Mouse (Mus musculus): ENCODE results near the gene Vmn1r212.
"Not testable (repeated sequence)": the region's sequence is repeated elsewhere in the genome, so short reads cannot be mapped to it uniquely, and the experiment has no call there.

Gene Vmn1r212

GRCm38 (mm10) chr13:22884105-22884504 lies at the start of gene Vmn1r212:
Gene Vmn1r212 (minus strand): TSS chr13:22884205.
- DNase-seq = no peak

- DNase-seq = no peak
Observed at GRCm38 (mm10) chr13:22879257-22879656, 4.7 kb downstream of the Vmn1r212 start.

GRCm38 (mm10) chr13:22857461-22857860 lies 26.5 kb downstream of the Vmn1r212 start, which contains the start of gene Vmn1r211:
Gene Vmn1r211 (minus strand): TSS chr13:22857561.
- DNase-seq = no peak

- DNase-seq = no peak
Observed at GRCm38 (mm10) chr13:22854760-22855159, 29.2 kb downstream of the Vmn1r212 start.

GRCm38 (mm10) chr13:22846798-22847197 lies 37.2 kb downstream of the Vmn1r212 start:
- DNase-seq = no peak

- DNase-seq = not testable (repeated sequence)
Observed at GRCm38 (mm10) chr13:22844304-22844703, 39.7 kb downstream of the Vmn1r212 start.

Measured in spleen, adult 18-20 months (tissue).